Mouse (Mus musculus) CH12.LX (cell line): Measurements from ENCODE around the gene Gtf2ird2. TPM values are rescaled to one million over a fixed set of nuclear protein-coding genes. Genes with fewer than 3 reads are reported as not detected.
A peak's percentile ranks its signal among the peaks of the same experiment; 100 is the strongest.

Source experiments
- DNase-seq: peaks from one replicate; pipeline ENCODE4 v3.0.0-alpha.2; 2013; ENCODE audit errors: extremely low read depth
- H3K27ac ChIP-seq: 2 replicates; pipeline ENCODE4 v1.5.1; 2012; ENCODE audit warnings: low read depth, mild to moderate bottlenecking, control low read depth, moderate library complexity; ENCODE audit not compliant: insufficient read depth
- H3K27me3 ChIP-seq: replicated peaks from 2 replicates; pipeline ENCODE3; 2012; ENCODE audit warnings: inconsistent platforms
- H3K36me3 ChIP-seq, 2 experiments: replicated peaks in 1 of 2; 2 replicates each; pipeline versions ENCODE3 to v1.6.1; 2012; ENCODE audit warnings: inconsistent platforms in 1 of 2, low read length in 1 of 2, mild to moderate bottlenecking in 1 of 2, mixed read lengths in 1 of 2, moderate library complexity in 1 of 2; ENCODE audit not compliant: control insufficient read depth in 1 of 2, insufficient read depth in 1 of 2
- H3K4me1 ChIP-seq, 2 experiments: 2 replicates each; pipeline ENCODE4 v1.6.1; 2012; ENCODE audit warnings: inconsistent platforms in 1 of 2, moderate library complexity in 1 of 2; ENCODE audit not compliant: insufficient read depth in 2 of 2, control insufficient read depth in 1 of 2
- H3K4me2 ChIP-seq: 2 replicates; pipeline ENCODE4 v1.6.1; 2012; ENCODE audit warnings: low read depth, mild to moderate bottlenecking, control low read depth; ENCODE audit not compliant: poor library complexity, insufficient read depth, severe bottlenecking
- H3K4me3 ChIP-seq, 3 experiments: fragments of 150-350 bp in 1 of 3; sonication (generic) in 1 of 3; replicated peaks in 1 of 3; 2 replicates each; pipeline versions ENCODE3 to v1.5.1; 2011 to 2012; ENCODE audit warnings: low read depth in 2 of 3, low read length in 2 of 3, mild to moderate bottlenecking in 2 of 3, moderate library complexity in 2 of 3, control low read depth in 1 of 3, improper control_type of control experiment in 1 of 3, inconsistent platforms in 1 of 3, mixed read lengths in 1 of 3; ENCODE audit not compliant: poor library complexity in 1 of 3
- H3K79me2 ChIP-seq: replicated peaks from 2 replicates; pipeline ENCODE4 v1.6.1; 2012; ENCODE audit warnings: mild to moderate bottlenecking, moderate library complexity; ENCODE audit not compliant: control insufficient read depth, poor library complexity, insufficient read depth, severe bottlenecking; ENCODE audit errors: extremely low read depth
- H3K9ac ChIP-seq: 2 replicates; pipeline ENCODE4 v1.6.1; 2012; ENCODE audit warnings: low read depth, mild to moderate bottlenecking, control low read depth, moderate library complexity; ENCODE audit not compliant: insufficient read depth
- H3K9me3 ChIP-seq: replicated peaks from 2 replicates; pipeline ENCODE3; 2012; ENCODE audit warnings: low read length, inconsistent platforms, mixed read lengths
- BHLHE40 ChIP-seq: IDR thresholded peaks from 2 replicates; pipeline ENCODE4 v1.6.1; 2011; ENCODE audit warnings: mild to moderate bottlenecking, low read depth, low read length, improper control_type of control experiment
- CHD1 ChIP-seq: IDR thresholded peaks from 2 replicates; pipeline ENCODE4 v1.6.1; 2012; ENCODE audit warnings: low read depth, low read length, improper control_type of control experiment, inconsistent platforms
- CTCF ChIP-seq, 2 experiments: IDR thresholded peaks in 1 of 2; conservative IDR thresholded peaks in 1 of 2; 2 replicates each; pipeline ENCODE4 v1.5.1; 2011 to 2012; ENCODE audit warnings: low read depth in 2 of 2, low read length in 2 of 2, improper control_type of control experiment in 1 of 2, inconsistent platforms in 1 of 2, mild to moderate bottlenecking in 1 of 2, moderate library complexity in 1 of 2
- E2F4 ChIP-seq: IDR thresholded peaks from 2 replicates; pipeline ENCODE4 v1.6.1; 2011; ENCODE audit warnings: low read depth, low read length, improper control_type of control experiment; ENCODE audit not compliant: insufficient replicate concordance
- EP300 ChIP-seq: IDR thresholded peaks from 2 replicates; pipeline ENCODE4 v1.6.1; 2011; ENCODE audit warnings: low read length, improper control_type of control experiment
- ETS1 ChIP-seq: conservative IDR thresholded peaks from 2 replicates; pipeline ENCODE4 v1.6.1; 2012; ENCODE audit warnings: low read depth, mild to moderate bottlenecking, inconsistent platforms, low read length, improper control_type of control experiment, moderate library complexity
- GABPA ChIP-seq: IDR thresholded peaks from 2 replicates; pipeline ENCODE4 v1.6.1; 2012; ENCODE audit warnings: low read depth, low read length, improper control_type of control experiment, inconsistent platforms; ENCODE audit not compliant: insufficient replicate concordance
- IRF4 ChIP-seq: IDR thresholded peaks from 2 replicates; pipeline ENCODE4 v1.6.1; 2014; ENCODE audit warnings: low read depth, mild to moderate bottlenecking, inconsistent platforms, low read length, improper control_type of control experiment
- MAFK ChIP-seq: IDR thresholded peaks from 2 replicates; pipeline ENCODE4 v1.6.1; 2011; ENCODE audit warnings: low read length, improper control_type of control experiment; ENCODE audit not compliant: insufficient replicate concordance
- MEF2A ChIP-seq: IDR thresholded peaks from 2 replicates; pipeline ENCODE4 v1.6.1; 2014; ENCODE audit warnings: low read depth, mild to moderate bottlenecking, inconsistent platforms, low read length, improper control_type of control experiment, borderline replicate concordance
- MYC ChIP-seq: IDR thresholded peaks from 2 replicates; pipeline ENCODE4 v1.6.1; 2011; ENCODE audit warnings: low read depth, mild to moderate bottlenecking, improper control_type of control experiment, low read length
- NRF1 ChIP-seq: IDR thresholded peaks from 2 replicates; pipeline ENCODE4 v1.6.1; 2014; ENCODE audit warnings: low read depth, mild to moderate bottlenecking, inconsistent platforms, low read length, improper control_type of control experiment, moderate library complexity
- POLR2AphosphoS2 ChIP-seq: IDR thresholded peaks from 2 replicates; pipeline ENCODE4 v1.6.1; 2011; ENCODE audit warnings: low read depth, low read length, improper control_type of control experiment
- SIN3A ChIP-seq: IDR thresholded peaks from 2 replicates; pipeline ENCODE4 v1.6.1; 2012; ENCODE audit warnings: low read length, improper control_type of control experiment, inconsistent platforms
- UBTF ChIP-seq: IDR thresholded peaks from 2 replicates; pipeline ENCODE4 v1.6.1; 2012; ENCODE audit warnings: low read depth, mild to moderate bottlenecking, inconsistent platforms, low read length, improper control_type of control experiment, moderate library complexity
- ZNF384 ChIP-seq: IDR thresholded peaks from 2 replicates; pipeline ENCODE4 v1.6.1; 2012; ENCODE audit warnings: low read depth, low read length, improper control_type of control experiment, inconsistent platforms
- dilution Hi-C: fragments of 300-500 bp; cut with MboI; formaldehyde crosslinking; loops from 2 replicates; pipeline ENCODE4 v1.14.3; 2020; ENCODE audit warnings: low sequenced_read_pairs; ENCODE audit not compliant: extremely low pct_unique_long_range_greater_than_20kb, extremely low pct_ligation_motif_present
- in situ Hi-C: fragments of 300-500 bp; cut with MboI; formaldehyde crosslinking; loops from 3 replicates; pipeline ENCODE4 v1.14.3; 2019; ENCODE audit warnings: low sequenced_read_pairs, low pct_ligation_motif_present, low pct_unique_long_range_greater_than_20kb, mixed read lengths
- polyA plus RNA-seq: library from polyadenylated mRNA; unstranded; fragments of >175 nt; gene quantifications from 2 replicates; pipeline ENCODE4 v1.2.1, GENCODE M21; 2012; ENCODE audit warnings: low read depth; ENCODE audit not compliant: insufficient read length
- total RNA-seq, 2 experiments: library from RNA; depleted of rRNA; stranded (reverse); fragments of 300-350 nt in 1 of 2; fragments of >200 nt in 1 of 2; gene quantifications; 2 replicates each; pipeline ENCODE4 v1.2.3; 2012 to 2014

Gene Gtf2ird2
- total and polyA plus RNA-seq, 3 experiments, result 1.9 to 9.7 (median 4.7) TPM

GRCm38 (mm10) chr5:134268751-134269150 is 84.9 kb downstream of the Gtf2ird2 start:
- H3K4me3 ChIP-seq, result no peak overlapping the region
- peaks cover 11 to 53% of the 10 kb centered on the region in 2 experiments for H3K4me1 ChIP-seq
- H3K79me2 ChIP-seq, result no peaks in the 10 kb centered on the region
- peaks cover 47 to 62% of the 10 kb centered on the region in 2 experiments for H3K36me3 ChIP-seq
- in situ Hi-C loops, result no loop called here
- dilution Hi-C loops, result no loop called here
- no peaks in the 10 kb centered on the region for H3K27me3 ChIP-seq
- no peaks in the 10 kb centered on the region for H3K9me3 ChIP-seq
- no peak for TF ChIP-seq GABPA
- no peak for TF ChIP-seq MEF2A
- TF ChIP-seq UBTF, result no peak
- no peak for TF ChIP-seq CHD1
- TF ChIP-seq IRF4, result no peak
- TF ChIP-seq MYC, result no peak
- no peak overlapping the region for H3K9ac ChIP-seq
- no peak overlapping the region for H3K27ac ChIP-seq
- no peak overlapping the region for H3K4me2 ChIP-seq
- DNase-seq, result no peak

- dilution Hi-C loops (no loop called here), in situ Hi-C loops (no loop called here)
- Histone ChIP-seq H3K27ac (no peak overlapping the region), H3K27me3 (no peaks in the 10 kb centered on the region), H3K4me3 (no peak overlapping the region), H3K9ac (no peak overlapping the region), H3K9me3 (no peaks in the 10 kb centered on the region), H3K36me3 (peaks cover 46 to 62% of the 10 kb centered on the region in 2 experiments), H3K79me2 (no peaks in the 10 kb centered on the region), H3K4me2 (no peak overlapping the region), H3K4me1 (peaks cover 11 to 53% of the 10 kb centered on the region in 2 experiments)
- DNase-seq, result peak; percentile 43
- no peak for TF ChIP-seq SIN3A
- no peak for TF ChIP-seq NRF1
- 0 out of 2 replicates have a peak, but pooled peaks have one; percentile 26 for TF ChIP-seq IRF4
- TF ChIP-seq ETS1, result peak; percentile 52
- no peak for TF ChIP-seq MAFK
- TF ChIP-seq MEF2A, result no peak
- peak; percentile 20; the same call in 1 of the 2 replicates for TF ChIP-seq EP300
- no peak for TF ChIP-seq MYC
- TF ChIP-seq E2F4, result no peak
- peak; percentile 29; the same call in 1 of the 2 replicates for TF ChIP-seq BHLHE40
Measured at GRCm38 (mm10) chr5:134269751-134270150, 85.9 kb downstream of the Gtf2ird2 start.

- TF ChIP-seq POLR2AphosphoS2 (no peak), ZNF384 (peak; percentile 85), CTCF (conservative IDR thresholded peaks at IDR 0.05 in 1 of 2, IDR thresholded peaks at IDR 0.05 in 1 of 2; ENCODE audit: low read depth in 2 of 2, low read length in 2 of 2) (peak in 1 of 2 experiments; percentile 9; a peak in 1 of 4 replicates)
- TF ChIP-seq, all 38 proteins: peak for 2
- Histone ChIP-seq H3K36me3 (peaks cover 47 to 63% of the 10 kb centered on the region in 2 experiments), H3K9ac (no peak overlapping the region), H3K27me3 (no peaks in the 10 kb centered on the region), H3K9me3 (no peaks in the 10 kb centered on the region), H3K79me2 (no peaks in the 10 kb centered on the region), H3K4me1 (peaks cover 11 to 55% of the 10 kb centered on the region in 2 experiments), H3K4me2 (no peak overlapping the region), H3K4me3 (no peak overlapping the region), H3K27ac (no peak overlapping the region)
- dilution Hi-C loops, result no loop called here
- no peak for DNase-seq
- in situ Hi-C loops, result no loop called here
Measured at GRCm38 (mm10) chr5:134270566-134270965, 86.7 kb downstream of the Gtf2ird2 start.
